ENCODE assay signal across 8 mouse cellular contexts in the genomic region with DNA sequence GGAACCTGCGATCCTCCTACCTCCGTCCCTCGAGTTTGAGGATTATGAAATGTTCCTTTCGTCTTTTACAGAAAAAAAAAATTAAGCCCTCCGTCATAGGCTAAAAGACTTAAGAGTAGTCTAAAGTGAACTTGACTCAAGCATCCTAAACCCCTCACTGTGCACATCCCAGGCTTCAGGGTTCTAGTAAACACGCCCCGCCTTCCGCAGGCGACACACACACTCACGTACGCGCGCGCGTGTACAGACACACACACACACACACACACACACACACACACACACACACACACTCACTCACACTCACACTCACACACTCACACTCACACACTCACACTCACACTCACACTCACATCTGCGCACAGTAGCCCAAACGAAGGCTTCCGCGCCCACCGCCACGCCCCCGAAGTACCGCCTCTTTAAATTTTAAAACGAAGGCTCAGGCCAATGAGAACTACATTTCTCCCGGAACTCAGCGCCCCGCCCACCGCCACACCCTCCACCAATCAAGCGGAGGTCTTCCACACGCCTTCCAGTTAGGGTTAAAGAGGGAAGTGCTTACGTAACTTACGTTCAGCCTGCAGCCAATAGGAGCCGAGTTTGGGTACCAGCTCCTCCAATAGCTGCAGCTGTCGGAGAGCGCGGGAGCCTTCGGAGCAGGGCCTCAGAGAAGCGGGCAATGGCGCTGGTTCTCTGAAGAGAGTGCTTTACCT. TPM values are rescaled to one million over a fixed set of nuclear protein-coding genes. Genes with fewer than 3 reads are reported as not detected.
A peak's percentile ranks its signal among the peaks of the same experiment; 100 is the strongest.
DNase-seq lines count a peak whose midpoint lies in the region; ATAC-seq lines count a peak whose summit lies in the region.

A gene (plus strand): TSS at position 619 of the 713 bp plus-strand sequence.

- DNase-seq in ES-CJ7 (ENCODE audit: low read depth, low spot score), result peak; percentile 99
- peak; percentile 87 for DNase-seq in cerebellum, adult 11 months
- DNase-seq in forebrain, embryonic 14.5 days (ENCODE audit: low spot score), result peak; percentile 99
- DNase-seq in heart, postnatal 14 days, result peak; percentile 94 to 96
- DNase-seq in layer of hippocampus, adult 11-12 months (ENCODE audit: low spot score), result peak; percentile 96
- DNase-seq in lung, adult 18-20 months, result peak; percentile 98
- DNase-seq in testis, postnatal 14 days (ENCODE audit: low spot score), result peak; percentile 99

- ATAC-seq in forebrain, embryonic 14.5 days, result peak; percentile 100
- peak; percentile 100 for ATAC-seq in neural tube, embryonic 15.5 days (ENCODE audit: low FRiP score)

- H3K4me2 ChIP-seq in forebrain, embryonic 14.5 days (ENCODE audit: low read length), result peak within 1 kb of the TSS; percentile 97
- peak within 1 kb of the TSS; percentile 100 for H3K4me2 ChIP-seq in neural tube, embryonic 15.5 days

- 0 out of 2 replicates have a peak, but pooled peaks cover 14% of the 10 kb centered on the region for H3K4me1 ChIP-seq in forebrain, embryonic 14.5 days (ENCODE audit: control insufficient read depth, insufficient read depth, low read length)
- H3K4me1 ChIP-seq in neural tube, embryonic 15.5 days, result peaks cover 15% of the 10 kb centered on the region

- no peak within 1 kb of the TSS for H3K27ac ChIP-seq in forebrain, embryonic 14.5 days (ENCODE audit: low read depth, low read length)
- H3K27ac ChIP-seq in neural tube, embryonic 15.5 days (replicated peaks), result no peak within 1 kb of the TSS

- no peaks in the 10 kb centered on the region for H3K36me3 ChIP-seq in forebrain, embryonic 14.5 days (ENCODE audit: control insufficient read depth, insufficient read depth, low read length)
- no peaks in the 10 kb centered on the region for H3K36me3 ChIP-seq in neural tube, embryonic 15.5 days

- peak within 1 kb of the TSS; percentile 91 for H3K4me3 ChIP-seq in forebrain, embryonic 14.5 days (ENCODE audit: low read depth, low read length)
- peak within 1 kb of the TSS; percentile 87 for H3K4me3 ChIP-seq in neural tube, embryonic 15.5 days (replicated peaks)

- WGBS in forebrain, embryonic 14.5 days, result under 1% methylated on average over 39 of the region's 39 CpGs
- under 1% methylated on average over 39 of the region's 39 CpGs for WGBS in neural tube, embryonic 15.5 days

- no peaks in the 10 kb centered on the region for H3K27me3 ChIP-seq in forebrain, embryonic 14.5 days (replicated peaks; ENCODE audit: control insufficient read depth, insufficient read depth, low read length)
- H3K27me3 ChIP-seq in neural tube, embryonic 15.5 days (replicated peaks), result no peaks in the 10 kb centered on the region; the same call in 1 of the 2 replicates

- intact Hi-C loops in heart, postnatal 14 days (cut with DNase I), result no loop called here

- peak within 1 kb of the TSS; percentile 80 for H3K9ac ChIP-seq in forebrain, embryonic 14.5 days (ENCODE audit: low read length)
- H3K9ac ChIP-seq in neural tube, embryonic 15.5 days (replicated peaks), result peak within 1 kb of the TSS; percentile 42

- H3K9me3 ChIP-seq in forebrain, embryonic 14.5 days (replicated peaks; ENCODE audit: control insufficient read depth, low read length), result no peaks in the 10 kb centered on the region
- H3K9me3 ChIP-seq in neural tube, embryonic 15.5 days (replicated peaks), result no peaks in the 10 kb centered on the region

RNA-seq across cellular contexts. Expression of the gene that starts here (rescaled TPM):
- polyA plus RNA-seq in forebrain, embryonic 14.5 days (2014; fragmentation: Nextera tagmentation; extraction: Ambion mirVana), result 3.5 and 3.6 TPM in 2 replicates
- 1 to 10 TPM in 1 of 2 experiments, under 1 TPM in 1; 0.29 to 1.2 TPM for total RNA-seq in heart, postnatal 14 days (2021)
- polyA plus RNA-seq in neural tube, embryonic 15.5 days (2015; fragmentation: Nextera tagmentation; extraction: Ambion mirVana), result 1.4 and 3.2 TPM in 2 replicates
